ENCODE assay signal across 8 mouse cellular contexts in the genomic region with DNA sequence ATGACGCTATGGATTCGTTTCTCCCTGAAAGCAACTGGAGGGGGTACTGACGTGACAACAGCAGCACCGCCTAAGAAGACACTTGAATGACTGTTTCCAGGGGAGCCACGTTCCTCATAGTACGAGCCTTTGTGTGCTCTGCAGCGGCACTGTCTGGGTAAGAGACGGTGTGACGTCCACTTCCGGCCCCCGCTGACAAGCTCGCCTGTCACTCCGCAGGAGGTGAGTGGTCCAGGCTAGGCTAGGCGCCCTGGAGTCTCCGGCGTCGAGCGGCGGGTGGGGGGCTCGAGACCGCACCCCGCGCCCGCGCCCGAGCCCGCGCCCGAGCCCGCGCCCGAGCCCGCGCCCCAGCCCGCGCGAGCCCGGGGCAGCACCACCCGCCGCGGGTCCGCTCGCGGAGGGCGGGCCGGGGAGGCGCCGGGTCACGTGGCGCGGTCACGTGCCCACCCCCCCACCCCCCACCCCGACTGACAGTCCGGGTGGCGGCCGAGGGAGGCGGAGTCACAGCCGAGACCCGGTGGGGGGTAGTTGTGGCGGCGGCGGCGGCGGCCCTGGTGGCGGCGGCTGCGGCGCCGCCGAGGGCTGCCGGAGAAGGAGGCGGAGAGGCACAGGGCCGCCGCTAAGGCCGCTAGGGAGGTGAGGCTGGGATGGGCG. TPM values are rescaled to one million over a fixed set of nuclear protein-coding genes. Genes with fewer than 3 reads are reported as not detected.
A peak's percentile ranks its signal among the peaks of the same experiment; 100 is the strongest.
DNase-seq lines count a peak whose midpoint lies in the region; ATAC-seq lines count a peak whose summit lies in the region.

A gene (plus strand): TSS at position 77 of the 654 bp plus-strand sequence.

- peak within 1 kb of the TSS; percentile 91 for H3K27ac ChIP-seq in embryonic facial prominence, embryonic 11.5 days (replicated peaks; ENCODE audit: low read depth, low read length)
- H3K27ac ChIP-seq in midbrain, embryonic 11.5 days (ENCODE audit: low read depth, low read length): peak within 1 kb of the TSS; percentile 91

- H3K4me1 ChIP-seq in embryonic facial prominence, embryonic 11.5 days (ENCODE audit: control insufficient read depth, insufficient read depth, low read length): 0 out of 2 replicates have a peak, but pooled peaks cover 4% of the 10 kb centered on the region
- H3K4me1 ChIP-seq in midbrain, embryonic 11.5 days (ENCODE audit: control insufficient read depth, insufficient read depth, low read length): peaks cover 18% of the 10 kb centered on the region

- peak within 1 kb of the TSS; percentile 74 for H3K4me2 ChIP-seq in embryonic facial prominence, embryonic 11.5 days (ENCODE audit: low read depth, low read length)
- H3K4me2 ChIP-seq in midbrain, embryonic 11.5 days: peak within 1 kb of the TSS; percentile 78

- 1% methylated on average over 32 of the region's 76 CpGs for WGBS in embryonic facial prominence, embryonic 11.5 days
- under 1% methylated on average over 48 of the region's 76 CpGs for WGBS in midbrain, embryonic 11.5 days

- peak; percentile 88 for DNase-seq in adrenal gland, postnatal 25 days
- DNase-seq in embryonic facial prominence, embryonic 11.5 days (ENCODE audit: low spot score): peak; percentile 92
- DNase-seq in heart, adult 11 months: peak; percentile 99
- peak; percentile 83 for DNase-seq in kidney, adult 11 months
- peak; percentile 87 for DNase-seq in left cerebral cortex, postnatal 4 days
- DNase-seq in midbrain, embryonic 11.5 days (ENCODE audit: low spot score, missing footprints): peak; percentile 98
- peak; percentile 79 for DNase-seq in right cerebral cortex, postnatal 4 days
- peak; percentile 93 for DNase-seq in yolk sac, embryonic 10.5 days (ENCODE audit: low spot score)

- H3K36me3 ChIP-seq in embryonic facial prominence, embryonic 11.5 days (replicated peaks; ENCODE audit: control insufficient read depth, insufficient read depth, low read depth, low read length): no peaks in the 10 kb centered on the region; the same call in 1 of the 2 replicates
- H3K36me3 ChIP-seq in midbrain, embryonic 11.5 days (ENCODE audit: control insufficient read depth, insufficient read depth, low read length): no peaks in the 10 kb centered on the region

- peak within 1 kb of the TSS; percentile 96 for H3K9ac ChIP-seq in embryonic facial prominence, embryonic 11.5 days (replicated peaks; ENCODE audit: low read length)
- H3K9ac ChIP-seq in midbrain, embryonic 11.5 days (ENCODE audit: low read length): peak within 1 kb of the TSS; percentile 96

- no peaks in the 10 kb centered on the region for H3K27me3 ChIP-seq in embryonic facial prominence, embryonic 11.5 days (ENCODE audit: control insufficient read depth, insufficient read depth, low read length)
- H3K27me3 ChIP-seq in midbrain, embryonic 11.5 days (ENCODE audit: control insufficient read depth, insufficient read depth, low read length): no peaks in the 10 kb centered on the region; the same call in 1 of the 2 replicates

- no peaks in the 10 kb centered on the region for H3K9me3 ChIP-seq in embryonic facial prominence, embryonic 11.5 days (replicated peaks; ENCODE audit: control insufficient read depth, low read length)
- H3K9me3 ChIP-seq in midbrain, embryonic 11.5 days (ENCODE audit: control insufficient read depth, low read length): no peaks in the 10 kb centered on the region

- ATAC-seq in embryonic facial prominence, embryonic 11.5 days (replicated peaks; ENCODE audit: insufficient number of reproducible peaks, low FRiP score, low TSS enrichment, low read depth): peak; percentile 97
- ATAC-seq in midbrain, embryonic 11.5 days (ENCODE audit: low FRiP score): peak; percentile 99

- H3K4me3 ChIP-seq in embryonic facial prominence, embryonic 11.5 days (ENCODE audit: low read depth, low read length): peak within 1 kb of the TSS; percentile 90
- H3K4me3 ChIP-seq in midbrain, embryonic 11.5 days (ENCODE audit: low read depth, low read length): peak within 1 kb of the TSS; percentile 90

- intact Hi-C loops in left cerebral cortex, postnatal 4 days (cut with DNase I): no loop called here

RNA-seq across cellular contexts. Expression of the gene that starts here (rescaled TPM):
- 68.1 and 90.9 TPM in 2 replicates for total RNA-seq in adrenal gland, postnatal 25 days (2021)
- 86.2 and 92.3 TPM in 2 replicates for polyA plus RNA-seq in embryonic facial prominence, embryonic 11.5 days (2014; fragmentation: Nextera tagmentation; extraction: Ambion mirVana)
- 100 to 1,000 TPM; 431 to 468 TPM for total RNA-seq in left cerebral cortex, postnatal 4 days (2021)
- polyA plus RNA-seq in midbrain, embryonic 11.5 days (2014; fragmentation: Nextera tagmentation; extraction: Ambion mirVana): 97.4 and 104 TPM in 2 replicates

Comparison
In these comparisons a context has a peak if more than half of its experiments do, and no peak if none do; other contexts are left out.
1. Peak in every context shown above with its lines: DNase-seq, ATAC-seq, H3K4me3 ChIP-seq and H3K27ac ChIP-seq.